Mouse (Mus musculus): ENCODE measurements at regions not wholly inside any gene's neighbourhood (a gene's known extent, or its start where the extent isn't known, plus 50 kb on each side); places are given as distances from the start of the nearest gene placed in this dataset.

DNA sequence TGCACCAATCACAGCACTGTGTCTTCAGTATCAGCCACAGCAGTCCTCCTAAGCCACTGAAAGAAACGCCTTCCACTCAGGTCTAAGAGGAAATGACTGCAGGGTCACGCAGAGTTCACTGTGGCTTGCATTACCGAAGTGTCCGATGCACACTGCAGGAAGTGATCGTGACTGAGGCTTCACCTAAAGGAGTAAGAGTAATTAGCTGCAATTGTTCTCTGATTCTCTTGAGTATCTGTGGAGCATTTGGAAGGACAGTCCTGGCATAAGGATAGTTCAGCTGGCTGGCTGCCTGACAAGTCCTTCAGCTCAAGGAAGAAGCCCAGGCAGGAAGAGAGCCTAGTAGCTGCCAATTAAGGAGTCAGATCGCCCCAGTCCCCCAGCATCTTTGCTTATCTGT is 252.2 kb upstream of the Rpl38 start:
- TF ChIP-seq GATA1 (IDR thresholded peaks at IDR 0.05; ENCODE audit: borderline replicate concordance, low read length), result no peak
- no peak for TF ChIP-seq CTCF (IDR thresholded peaks at IDR 0.05; ENCODE audit: low read depth, low read length)
- TF ChIP-seq TAL1 (conservative IDR thresholded peaks at IDR 0.05; ENCODE audit: low read depth, low read length), result no peak
- no peak for TF ChIP-seq GATA2 (IDR thresholded peaks at IDR 0.05; ENCODE audit: borderline replicate concordance, low read depth, low read length)

All from G1E (cell line).